Mouse (Mus musculus) heart, embryonic 10.5 days (tissue): ENCODE measurements around the gene Eps15. TPM values are rescaled to one million over a fixed set of nuclear protein-coding genes. Genes with fewer than 3 reads are reported as not detected.

Experiments used
- DNase-seq: peaks from one replicate; pipeline ENCODE4 v3.0.0-alpha.2; 2017; ENCODE audit warnings: low spot score
- H3K27ac ChIP-seq: fragments of 300-500 bp; sonication (generic); 2 replicates; pipeline ENCODE4 v1.5.1; 2016; ENCODE audit warnings: mild to moderate bottlenecking
- H3K27me3 ChIP-seq: fragments of 300-500 bp; sonication (generic); 2 replicates; pipeline ENCODE4 v1.6.1; 2016; ENCODE audit warnings: mild to moderate bottlenecking; ENCODE audit not compliant: poor library complexity, insufficient read depth, severe bottlenecking
- H3K36me3 ChIP-seq: fragments of 300-500 bp; sonication (generic); 2 replicates; pipeline ENCODE4 v1.6.1; 2016; ENCODE audit warnings: mild to moderate bottlenecking, moderate library complexity
- H3K4me1 ChIP-seq: fragments of 300-500 bp; sonication (generic); 2 replicates; pipeline ENCODE4 v1.6.1; 2016; ENCODE audit warnings: mild to moderate bottlenecking
- H3K4me3 ChIP-seq: fragments of 300-500 bp; sonication (generic); 2 replicates; pipeline ENCODE4 v1.5.1; 2016; ENCODE audit warnings: mild to moderate bottlenecking, moderate library complexity
- H3K9me3 ChIP-seq: fragments of 300-500 bp; sonication (generic); 2 replicates; pipeline ENCODE4 v1.6.1; 2016; ENCODE audit warnings: mild to moderate bottlenecking, moderate library complexity
- WGBS: fragments of 180-500 bp; shearing (Covaris S2); methylation state at CpG from one replicate; pipeline ENCODE4 v1.1.7; 2016; 5-methylcytosine and 5-hydroxymethylcytosine counted together
- polyA plus RNA-seq: library from polyadenylated mRNA; unstranded; fragments of >200 nt; fragmentation: Nextera tagmentation; extraction: Ambion mirVana; gene quantifications from 2 replicates; pipeline ENCODE4 v1.2.1, GENCODE M21; 2016

Eps15 gene
- polyA plus RNA-seq, 1 experiment from 2014 or later, result 32.6 TPM

DNA sequence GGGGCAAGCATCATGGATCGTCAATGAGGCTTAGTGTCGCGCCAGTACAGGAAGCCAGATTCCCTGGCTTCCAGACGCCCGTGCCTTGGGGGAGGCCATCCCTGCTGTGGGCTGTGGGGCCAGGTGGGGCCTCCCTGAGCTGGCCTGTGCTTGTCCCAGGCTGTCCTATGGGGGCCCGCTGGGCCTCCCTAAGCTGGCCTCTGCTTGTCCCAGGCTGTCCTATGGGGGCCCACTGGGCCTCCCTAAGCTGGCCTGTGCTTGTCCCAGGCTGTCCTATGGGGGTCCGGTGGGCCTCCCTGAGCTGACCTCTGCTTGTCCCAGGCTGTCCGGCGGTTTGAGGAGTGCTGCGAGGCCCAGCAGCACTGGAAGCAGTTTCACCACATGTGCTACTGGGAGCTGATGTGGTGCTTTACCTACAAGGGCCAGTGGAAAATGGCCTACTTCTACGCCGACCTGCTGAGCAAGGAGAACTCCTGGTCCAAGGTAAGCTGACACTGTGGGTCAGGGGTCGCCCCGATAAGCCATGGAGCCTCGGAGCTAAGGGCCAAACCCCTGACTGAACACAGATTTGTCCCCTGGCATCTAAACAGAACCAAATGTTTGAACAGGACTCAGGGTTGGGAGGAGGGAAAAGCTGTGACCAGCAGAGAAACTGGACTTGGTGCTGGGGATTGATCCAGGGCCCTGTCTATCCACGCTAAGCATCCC is 152.8 kb downstream of the Eps15 start:
- Histone ChIP-seq H3K9me3 (no peaks in the 10 kb centered on the region), H3K4me3 (no peak overlapping the region), H3K4me1 (peaks cover 35% of the 10 kb centered on the region), H3K27ac (peak overlapping the region; percentile 24; the same call in 1 of the 2 replicates), H3K36me3 (no peaks in the 10 kb centered on the region), H3K27me3 (no peaks in the 10 kb centered on the region)
- no peak for DNase-seq
- WGBS, result 71% methylated on average over 16 of the region's 16 CpGs

DNA sequence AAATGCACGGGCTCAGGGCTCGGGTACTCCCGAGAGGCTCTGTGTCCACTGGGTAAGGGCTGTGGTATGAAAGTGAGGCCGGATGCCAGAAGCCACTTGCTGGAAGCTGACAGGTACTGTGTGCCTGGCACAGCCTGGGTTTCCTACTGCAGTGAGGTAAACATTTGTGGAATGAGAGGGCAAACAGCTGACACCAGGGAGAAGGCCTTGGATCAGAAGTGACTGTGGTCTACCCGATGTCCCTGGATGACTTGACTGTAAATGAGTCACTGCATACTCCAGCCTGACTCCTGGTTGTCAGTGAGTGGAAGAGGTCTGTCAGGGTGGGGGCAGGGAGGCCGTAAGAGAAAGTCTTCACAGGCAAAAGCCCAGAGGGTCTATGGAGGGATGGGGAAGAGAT is 153.6 kb downstream of the Eps15 start:
- no peak overlapping the region for H3K4me3 ChIP-seq
- WGBS, result 70% methylated on average over 6 of the region's 6 CpGs
- H3K9me3 ChIP-seq, result no peaks in the 10 kb centered on the region
- H3K27ac ChIP-seq, result no peak overlapping the region; the same call in 1 of the 2 replicates
- H3K4me1 ChIP-seq, result peaks cover 37% of the 10 kb centered on the region
- H3K36me3 ChIP-seq, result no peaks in the 10 kb centered on the region
- no peaks in the 10 kb centered on the region for H3K27me3 ChIP-seq
- no peak for DNase-seq

DNA sequence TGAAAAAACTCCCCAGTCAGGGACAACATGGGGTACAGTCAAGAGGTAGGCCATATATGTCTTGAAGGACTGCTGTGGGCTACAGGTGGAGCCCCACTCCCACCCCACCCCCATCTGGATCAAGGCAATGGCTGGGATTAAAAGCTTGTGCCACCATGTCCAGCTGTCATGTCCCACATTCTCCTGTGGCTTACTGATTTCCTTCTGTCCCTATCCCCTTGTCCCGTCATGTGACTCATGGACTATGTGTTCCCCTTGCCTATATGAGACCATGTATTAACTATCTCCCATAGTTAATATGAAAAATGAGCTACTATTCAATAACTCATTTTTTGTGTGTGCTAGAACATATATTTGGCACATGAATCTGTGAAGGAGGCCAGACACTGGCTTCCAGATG is 154.2 kb downstream of the Eps15 start:
- Histone ChIP-seq H3K27ac (no peak overlapping the region), H3K27me3 (no peaks in the 10 kb centered on the region), H3K36me3 (no peaks in the 10 kb centered on the region), H3K4me3 (no peak overlapping the region), H3K4me1 (peaks cover 43% of the 10 kb centered on the region), H3K9me3 (no peaks in the 10 kb centered on the region)
- no peak for DNase-seq
- 85% methylated on average over 1 of the region's 1 CpGs for WGBS

Other genes starting within 250 kb of the Eps15 start
- 41.1 and 43.5 TPM in 2 replicates for gene Osbpl9, start 78.0 kb upstream of the Eps15 start, polyA plus RNA-seq
- gene Calr4, start 45.8 kb upstream of the Eps15 start, polyA plus RNA-seq, result 0.11 and 0.15 TPM in 2 replicates
- 9.4 and 10.7 TPM in 2 replicates for gene Ttc39a, start 126.4 kb downstream of the Eps15 start, polyA plus RNA-seq
- gene Rnf11, start 204.5 kb downstream of the Eps15 start, polyA plus RNA-seq, result 31.1 and 31.4 TPM in 2 replicates